Mouse (Mus musculus): ENCODE data around the gene Gpsm3.

The Gpsm3 gene

GRCm38 (mm10) chr17:34583397-34583796 lies 6.2 kb upstream of the Gpsm3 start:
- no peak for DNase-seq (ENCODE audit: low read depth, low spot score)

GRCm38 (mm10) chr17:34583819-34584218 lies 5.8 kb upstream of the Gpsm3 start:
- DNase-seq (ENCODE audit: low read depth, low spot score) = no peak

GRCm38 (mm10) chr17:34585121-34585520 lies 4.5 kb upstream of the Gpsm3 start:
- peak; percentile 52 for DNase-seq (ENCODE audit: low read depth, low spot score)

- DNase-seq (ENCODE audit: low read depth, low spot score) = peak; percentile 17
Measured at GRCm38 (mm10) chr17:34585877-34586771, 3.5 kb upstream of the Gpsm3 start.

GRCm38 (mm10) chr17:34586796-34587422 lies 2.7 kb upstream of the Gpsm3 start:
- peak; percentile 92 for DNase-seq (ENCODE audit: low read depth, low spot score)

- peak; percentile 98 for DNase-seq (ENCODE audit: low read depth, low spot score)
Measured at GRCm38 (mm10) chr17:34587423-34587811, 2.2 kb upstream of the Gpsm3 start.

GRCm38 (mm10) chr17:34587814-34588213 lies 1.8 kb upstream of the Gpsm3 start:
- no peak for DNase-seq (ENCODE audit: low read depth, low spot score)

GRCm38 (mm10) chr17:34588767-34589166 lies 839 bp upstream of the Gpsm3 start:
- no peak for DNase-seq (ENCODE audit: low read depth, low spot score)

GRCm38 (mm10) chr17:34589206-34589605 lies 400 bp upstream of the Gpsm3 start:
- DNase-seq (ENCODE audit: low read depth, low spot score) = no peak

- DNase-seq (ENCODE audit: low read depth, low spot score) = no peak
Measured at GRCm38 (mm10) chr17:34590154-34590987, 765 bp downstream of the Gpsm3 start.

GRCm38 (mm10) chr17:34591029-34591993 lies 1.7 kb downstream of the Gpsm3 start, which contains the start of gene Pbx2:
TSS of gene Pbx2 (plus strand) at chr17:34591266.
- DNase-seq (ENCODE audit: low read depth, low spot score) = peak; percentile 20

- peak; percentile 95 for DNase-seq (ENCODE audit: low read depth, low spot score)
Measured at GRCm38 (mm10) chr17:34591994-34592375, 2.4 kb downstream of the Gpsm3 start.

GRCm38 (mm10) chr17:34592581-34593549 lies 3.3 kb downstream of the Gpsm3 start:
- DNase-seq (ENCODE audit: low read depth, low spot score) = peak; percentile 76

GRCm38 (mm10) chr17:34593752-34594525 lies 4.3 kb downstream of the Gpsm3 start:
- DNase-seq (ENCODE audit: low read depth, low spot score) = no peak

- DNase-seq (ENCODE audit: low read depth, low spot score) = no peak
Measured at GRCm38 (mm10) chr17:34596098-34596497, 6.5 kb downstream of the Gpsm3 start.

GRCm38 (mm10) chr17:34597566-34598095 lies 8.0 kb downstream of the Gpsm3 start, which contains the start of gene Ager:
TSS of gene Ager (plus strand) at chr17:34597862.
- no peak for DNase-seq (ENCODE audit: low read depth, low spot score)

- DNase-seq (ENCODE audit: low read depth, low spot score) = no peak
Measured at GRCm38 (mm10) chr17:34599891-34600290, 10.3 kb downstream of the Gpsm3 start.

GRCm38 (mm10) chr17:34601796-34602195 lies 12.2 kb downstream of the Gpsm3 start:
- DNase-seq (ENCODE audit: low read depth, low spot score) = no peak

Data from brain, adult 2 months (tissue).